Mouse (Mus musculus) cerebellum, adult 2 months (tissue): Measurements from ENCODE around the gene Foxs1.

Experiments used
- CTCF ChIP-seq: fragments of 200-500 bp; IDR thresholded peaks from 2 replicates; pipeline ENCODE4 v1.5.1; 2011; ENCODE audit warnings: low read depth, mild to moderate bottlenecking, control low read depth, low read length, moderate library complexity, borderline replicate concordance; ENCODE audit not compliant: insufficient read depth
- POLR2A ChIP-seq: fragments of 200-500 bp; IDR thresholded peaks from 2 replicates; pipeline ENCODE4 v1.6.1; 2011; ENCODE audit warnings: low read length, control low read depth, borderline replicate concordance; ENCODE audit not compliant: insufficient read depth

GRCm38 (mm10) chr2:152899011-152899410 lies 34.0 kb downstream of the Foxs1 start:
- TF ChIP-seq CTCF, result no peak
- no peak for TF ChIP-seq POLR2A
